Mouse (Mus musculus): Measurements from ENCODE around the gene Pard3.

Pard3 gene

DNA sequence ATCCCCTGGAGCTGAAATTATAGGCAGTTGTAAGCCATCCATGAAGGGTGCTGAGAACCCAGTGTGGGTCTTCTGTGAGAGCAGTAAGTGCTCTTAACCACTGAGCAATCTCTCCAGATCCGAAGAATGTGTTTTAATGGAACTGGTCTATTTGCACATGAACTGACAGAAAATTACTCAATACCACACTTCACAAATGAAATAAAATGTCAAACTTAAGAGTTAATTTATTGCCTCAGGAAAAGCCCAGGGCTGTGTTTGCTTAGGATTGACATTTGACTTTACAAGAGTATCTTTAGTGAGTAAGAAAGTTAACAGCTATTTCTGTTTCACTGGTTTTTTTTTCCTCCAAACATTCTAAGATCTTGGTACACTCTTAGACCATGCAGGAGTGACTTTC lies 23.7 kb downstream of the Pard3 start:
- DNase-seq (ENCODE audit: low spot score): no peak

- no peak for DNase-seq (ENCODE audit: low spot score)
These were observed 24.7 kb downstream of the Pard3 start for GRCm38 (mm10) chr8:127088372-127088771.

DNA sequence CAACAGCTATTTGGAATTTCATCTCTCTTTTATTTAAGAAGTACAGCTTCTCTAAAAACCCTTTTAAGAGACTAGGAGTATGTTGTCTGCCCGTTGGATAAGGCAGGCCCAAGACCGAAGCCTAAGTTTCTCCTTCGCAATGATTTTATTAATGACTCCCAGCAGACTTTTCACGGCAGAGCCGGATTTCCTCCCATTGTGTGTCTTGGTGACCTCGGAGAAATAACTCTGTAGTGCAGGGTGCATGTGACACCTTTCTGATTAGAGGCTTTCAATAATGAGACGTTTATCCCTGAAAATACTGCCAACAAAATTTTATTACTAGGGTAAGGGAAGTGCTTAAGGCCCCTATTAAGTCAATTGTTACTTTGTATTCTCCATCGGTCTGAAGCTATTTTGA lies 25.3 kb downstream of the Pard3 start:
- no peak for DNase-seq (ENCODE audit: low spot score)

- DNase-seq (ENCODE audit: low spot score): no peak
These were observed 26.7 kb downstream of the Pard3 start for GRCm38 (mm10) chr8:127090435-127090834.

DNA sequence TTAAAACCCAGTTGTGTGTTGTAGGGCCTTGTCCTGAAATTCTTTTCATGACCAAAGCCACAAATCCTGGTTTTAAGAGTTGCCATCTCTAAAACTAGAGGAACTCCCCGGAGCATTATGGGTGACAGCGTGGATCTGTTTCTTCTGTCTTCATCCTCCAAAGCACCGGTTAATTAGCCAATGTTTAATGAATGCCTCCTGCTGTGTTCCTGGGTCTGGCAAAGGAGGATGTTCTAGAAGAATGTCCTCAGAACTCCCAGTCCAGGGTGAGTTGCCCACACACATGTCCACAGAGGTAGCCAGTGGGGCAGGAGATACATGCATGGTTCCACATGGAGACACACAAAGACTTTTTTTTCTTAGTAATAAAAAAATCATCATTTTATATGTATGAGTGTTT lies 28.2 kb downstream of the Pard3 start:
- DNase-seq (ENCODE audit: low spot score): no peak

DNA sequence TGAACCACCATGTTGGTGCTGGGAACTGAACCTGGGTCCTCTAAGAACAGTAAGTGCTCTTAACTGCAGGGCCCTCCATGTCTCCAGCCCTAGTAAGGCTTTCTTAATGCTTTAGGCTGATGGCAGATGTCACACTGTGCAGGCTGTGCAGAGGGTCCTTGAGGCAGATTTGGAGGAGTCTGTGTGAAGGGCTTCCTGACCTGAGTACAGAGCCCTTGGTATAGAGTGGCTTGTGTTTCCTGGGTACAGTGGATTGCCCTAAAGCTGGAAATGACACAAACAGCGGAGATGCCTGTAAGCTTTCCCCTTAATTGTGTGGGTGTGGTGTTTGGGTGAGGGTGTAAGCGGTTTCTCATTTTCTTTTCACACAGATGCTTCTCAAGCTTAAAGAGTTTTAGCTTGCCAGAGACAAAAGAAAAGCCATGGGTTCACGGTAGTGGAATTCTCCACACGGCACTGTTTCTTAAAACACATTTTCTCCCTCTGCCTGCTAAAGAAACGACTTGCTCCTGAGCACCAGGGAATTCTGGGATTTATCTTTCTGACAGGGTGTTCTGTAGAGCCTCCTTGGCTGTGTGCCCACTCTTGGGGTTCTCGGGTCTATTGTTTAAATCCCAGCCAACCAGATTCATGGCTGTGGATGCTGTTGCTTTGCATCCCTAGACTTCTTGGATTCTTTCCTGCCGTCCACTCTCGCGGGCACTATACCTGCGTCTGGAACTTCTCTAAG lies 28.9 kb downstream of the Pard3 start:
- peak; percentile 13 for DNase-seq (ENCODE audit: low spot score)

DNA sequence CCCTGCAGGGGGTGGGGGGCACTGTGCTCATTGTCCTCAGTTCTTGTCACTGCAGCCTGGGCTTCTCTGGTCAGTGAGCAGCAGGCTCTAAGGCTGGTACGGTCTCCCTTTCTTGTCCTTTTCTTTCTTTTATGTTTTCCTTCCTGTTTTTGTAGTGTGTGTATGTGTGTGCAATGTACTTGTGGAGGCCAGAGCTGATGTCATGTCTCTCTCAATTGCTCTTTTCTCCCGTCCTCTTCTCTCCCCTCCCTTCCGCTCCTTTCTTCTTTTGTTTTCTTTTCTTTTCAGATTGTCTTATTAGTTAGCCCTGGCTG lies 29.4 kb downstream of the Pard3 start:
- DNase-seq (ENCODE audit: low spot score): no peak

DNA sequence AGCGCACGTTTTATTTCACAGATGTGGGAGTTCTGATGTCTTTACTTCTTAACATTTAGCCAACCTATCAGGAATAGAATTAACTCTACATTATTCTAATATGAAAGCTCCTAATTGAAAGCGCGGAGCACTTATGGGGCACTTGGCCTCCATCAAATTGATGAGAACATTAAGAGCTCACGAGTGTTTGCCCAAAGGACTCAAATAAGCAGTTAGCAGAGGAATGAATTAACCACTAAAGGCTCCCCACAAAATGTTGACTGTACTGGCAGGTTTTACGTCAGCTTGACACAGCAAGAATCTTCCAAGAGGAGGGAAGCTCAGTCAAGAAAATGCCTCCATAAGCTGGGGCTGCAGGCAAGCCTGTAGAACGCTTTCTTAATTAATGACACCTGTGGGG lies 32.1 kb downstream of the Pard3 start:
- DNase-seq (ENCODE audit: low spot score): no peak

GRCm38 (mm10) chr8:127099439-127100090 lies 35.9 kb downstream of the Pard3 start:
- DNase-seq (ENCODE audit: low spot score): no peak

- DNase-seq (ENCODE audit: low spot score): no peak
These were observed 39.6 kb downstream of the Pard3 start for GRCm38 (mm10) chr8:127103256-127103655.

- DNase-seq (ENCODE audit: low spot score): no peak
These were observed 40.9 kb downstream of the Pard3 start for GRCm38 (mm10) chr8:127104616-127105015.

- peak; percentile 29 for DNase-seq (ENCODE audit: low spot score)
These were observed 44.2 kb downstream of the Pard3 start for GRCm38 (mm10) chr8:127107928-127108327.

- no peak for DNase-seq (ENCODE audit: low spot score)
These were observed 49.5 kb downstream of the Pard3 start for GRCm38 (mm10) chr8:127113209-127113608.

GRCm38 (mm10) chr8:127115837-127116236 lies 52.1 kb downstream of the Pard3 start:
- DNase-seq (ENCODE audit: low spot score): no peak

DNA sequence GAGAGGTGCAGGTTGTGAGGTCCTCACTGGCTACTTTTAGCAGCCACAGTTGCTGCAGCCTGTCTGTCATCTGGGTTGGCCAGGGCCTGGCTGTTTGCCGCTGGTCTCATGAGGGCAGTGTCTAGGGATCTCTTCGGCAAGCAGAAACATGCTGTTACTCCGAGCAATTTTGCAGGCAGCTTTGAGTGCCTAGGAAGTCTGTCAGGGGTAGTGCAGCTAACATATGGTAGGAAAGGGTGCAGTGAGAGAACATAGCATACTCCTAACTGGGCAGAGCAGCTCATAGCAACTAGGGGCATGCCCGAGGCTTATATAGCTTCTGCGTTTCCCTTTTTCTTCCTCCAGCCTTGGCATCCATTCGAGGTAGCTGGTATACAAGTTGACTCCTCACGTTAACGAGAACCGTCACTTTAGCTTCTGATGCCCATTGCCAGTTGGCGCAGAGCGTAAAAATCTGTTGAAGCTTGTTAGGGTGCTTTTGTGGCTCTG lies 54.7 kb downstream of the Pard3 start:
- no peak for DNase-seq (ENCODE audit: low spot score)

DNA sequence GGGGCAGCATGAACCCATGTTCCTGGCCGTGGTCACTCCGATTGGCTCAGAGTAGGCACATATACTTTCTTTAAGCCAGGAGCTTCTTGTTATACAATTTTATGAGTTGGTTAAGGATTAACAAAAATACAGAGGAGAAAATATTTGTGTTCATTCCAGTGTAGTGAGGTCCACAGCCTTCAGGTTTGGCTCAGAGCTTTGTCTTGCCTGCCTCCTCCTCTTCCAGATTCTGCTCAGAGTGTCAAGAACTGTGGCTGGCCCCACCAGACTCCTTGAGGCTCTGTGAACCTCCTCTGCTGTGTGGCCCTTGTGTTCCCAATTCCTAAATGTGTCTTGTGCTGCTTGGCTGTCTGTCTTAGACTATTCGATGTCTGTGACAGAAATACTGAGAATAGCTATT lies 59.7 kb downstream of the Pard3 start:
- DNase-seq (ENCODE audit: low spot score): no peak

DNA sequence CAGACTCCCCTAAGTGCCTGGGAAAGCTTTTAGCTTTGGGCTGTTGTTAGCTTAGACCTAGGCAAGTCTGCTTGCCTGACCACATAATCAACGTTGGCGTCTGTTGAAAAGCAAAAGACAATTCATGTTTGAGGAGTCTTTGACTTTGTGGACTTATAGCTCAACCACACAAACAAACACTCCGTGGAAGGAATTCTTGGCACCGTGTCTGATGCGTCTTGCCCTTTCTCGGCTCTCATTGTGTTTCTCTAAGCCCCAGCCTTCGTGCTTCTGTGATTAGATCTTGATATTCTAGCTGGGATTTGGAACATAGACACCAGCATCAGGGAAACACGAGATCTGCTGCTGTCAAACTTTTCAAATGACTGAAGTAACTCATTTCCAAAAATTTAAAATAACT lies 61.1 kb downstream of the Pard3 start:
- no peak for DNase-seq (ENCODE audit: low spot score)

GRCm38 (mm10) chr8:127125686-127126683 lies 62.3 kb downstream of the Pard3 start:
- no peak for DNase-seq (ENCODE audit: low spot score)

DNA sequence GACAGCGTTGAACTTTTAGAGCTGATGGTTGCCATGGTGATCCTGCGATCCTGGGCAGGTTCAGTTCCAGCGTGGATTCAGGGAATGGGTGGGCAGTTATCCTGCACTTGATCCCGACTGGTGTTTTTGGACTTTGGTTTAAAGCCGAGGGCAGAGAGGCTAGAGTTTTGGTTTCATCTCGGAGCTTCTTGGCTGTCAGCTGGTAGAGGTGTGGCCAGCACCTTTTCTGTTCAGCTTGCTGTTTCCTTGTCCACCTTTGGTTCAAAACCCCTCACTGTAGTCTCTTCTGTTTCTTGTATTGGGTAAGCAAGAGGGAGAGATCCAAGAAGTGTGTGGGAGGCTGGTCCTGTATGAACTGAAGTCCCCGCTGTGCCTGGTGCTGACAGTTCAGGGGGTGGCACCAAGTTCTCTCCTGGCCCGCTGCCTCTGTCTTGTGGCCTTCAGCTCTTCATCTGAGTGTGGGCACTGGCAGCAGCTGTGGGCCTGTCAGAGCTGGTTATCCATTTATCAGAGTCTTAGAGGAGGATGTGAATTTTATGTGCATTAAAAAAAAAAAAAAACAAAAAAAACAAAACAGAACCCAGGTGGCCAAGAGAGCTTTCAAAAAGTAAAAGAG lies 65.2 kb downstream of the Pard3 start:
- no peak for DNase-seq (ENCODE audit: low spot score)

GRCm38 (mm10) chr8:127134327-127134726 lies 70.6 kb downstream of the Pard3 start:
- no peak for DNase-seq (ENCODE audit: low spot score)

DNA sequence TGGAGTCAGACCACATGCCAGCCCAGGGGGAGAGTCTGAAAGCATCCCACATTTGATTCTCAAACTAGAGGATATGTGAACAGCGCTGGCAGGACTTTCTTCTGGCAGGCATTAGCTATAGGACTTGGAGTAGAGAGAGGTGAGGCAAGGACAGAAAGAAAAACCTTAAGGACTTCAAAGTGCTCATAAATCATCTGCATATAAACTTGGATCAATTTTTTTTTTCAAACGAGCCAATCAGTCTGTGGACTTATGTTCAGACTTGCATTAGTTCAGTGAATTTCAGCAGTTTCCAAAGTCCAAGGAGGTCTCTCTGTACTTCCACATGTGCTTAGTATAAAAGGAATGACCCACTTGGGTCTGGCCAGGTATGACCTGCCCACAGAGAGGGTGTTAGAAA lies 72.5 kb downstream of the Pard3 start:
- DNase-seq (ENCODE audit: low spot score): no peak

- no peak for DNase-seq (ENCODE audit: low spot score)
These were observed 73.1 kb downstream of the Pard3 start for GRCm38 (mm10) chr8:127136781-127137180.

All from left cerebral cortex, adult 11 months (tissue).